Mouse (Mus musculus): Measurements from ENCODE around the gene Nodal.

DNA sequence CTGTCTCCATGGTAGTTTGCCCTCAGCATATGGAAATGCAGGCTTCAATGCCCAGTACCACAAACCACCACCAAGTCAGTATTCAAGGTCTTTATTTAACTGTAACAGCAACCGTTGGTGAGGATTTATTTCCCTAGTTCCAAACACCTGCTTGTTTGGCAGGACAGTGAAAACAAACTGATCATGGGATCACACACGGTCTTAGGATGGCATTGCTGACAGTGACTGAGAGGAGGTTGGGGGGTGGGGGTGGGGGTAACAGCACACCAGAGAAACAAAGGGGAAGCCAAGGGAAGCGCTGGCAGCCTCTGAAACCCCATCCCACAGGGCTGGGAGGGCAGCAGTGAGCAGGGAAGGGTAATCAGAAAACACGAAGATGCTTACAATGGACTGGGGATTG is 10.6 kb downstream of the Nodal start:
- TF ChIP-seq CTCF (IDR thresholded peaks at IDR 0.05; ENCODE audit: extremely low read depth, insufficient read length, insufficient replicate concordance, low read depth, low read length) (no peak), POLR2A (IDR thresholded peaks at IDR 0.05; ENCODE audit: low read depth, low read length) (no peak)

Measured in small intestine, adult 2 months (tissue).